Mouse (Mus musculus) small intestine, adult 10 weeks (tissue): Measurements from ENCODE around the gene Smgc. TPM values are rescaled to one million over a fixed set of nuclear protein-coding genes. Genes with fewer than 3 reads are reported as not detected.

Source experiments
- polyA plus RNA-seq: library from polyadenylated mRNA; stranded (reverse); fragments of 350-450 nt; fragmentation: Illumina TruSeq; extraction: RNeasy Lipid Tissue Mini Kit (QIAGEN cat#74804); gene quantifications from one replicate; pipeline ENCODE4 v1.2.3, GENCODE M21; 2014; ENCODE audit warnings: low replicate concordance

Smgc gene
- polyA plus RNA-seq, result not detected

DNA sequence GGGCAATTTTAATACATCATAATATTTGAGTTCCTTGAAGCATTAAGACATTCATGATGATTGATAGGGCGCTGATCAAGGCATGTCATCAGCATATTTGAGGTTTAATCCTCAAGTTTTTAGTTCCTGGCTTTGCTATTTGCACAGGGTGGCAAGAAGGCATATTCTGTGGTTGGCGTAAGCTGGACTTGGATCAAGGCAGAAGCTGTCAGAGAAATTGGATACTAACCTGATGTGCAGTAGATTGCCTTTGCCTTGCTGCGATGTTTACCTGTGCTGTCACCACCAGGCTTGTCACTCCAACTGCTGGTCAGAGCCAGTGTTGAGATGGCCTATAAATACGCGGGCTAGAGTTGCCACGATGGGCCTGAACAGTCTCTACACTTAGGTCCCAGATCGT lies at the start of gene Smgc:
TSS of gene Smgc (plus strand) at position 301 of the 400 bp plus-strand sequence.

Other genes with a start within 250 kb of the Smgc start
- 10.6 TPM for gene Lrrk2, start 165.1 kb upstream of the Smgc start, polyA plus RNA-seq
- 2.1 TPM for gene Cntn1, start 212.9 kb downstream of the Smgc start, polyA plus RNA-seq